Mouse (Mus musculus) CH12F3 (cell line): ENCODE measurements at regions not wholly inside any gene's neighbourhood (a gene's known extent, or its start where the extent isn't known, plus 50 kb on each side); places are given as distances from the start of the nearest gene placed in this dataset.

ENCODE experiments used
- in situ Hi-C: fragments of 300-500 bp; cut with MboI; formaldehyde crosslinking; loops from 2 replicates; pipeline ENCODE4 v1.14.3; 2020; ENCODE audit warnings: low sequenced_read_pairs

- in situ Hi-C loops, result no loop called here
Observed at GRCm38 (mm10) chr6:143287322-143287721, 120.3 kb downstream of the Etnk1 start.

GRCm38 (mm10) chr6:143288491-143289130 lies 121.6 kb downstream of the Etnk1 start:
- in situ Hi-C loops, result no loop called here

GRCm38 (mm10) chr6:143293648-143294047 lies 126.6 kb downstream of the Etnk1 start:
- in situ Hi-C loops, result no loop called here

GRCm38 (mm10) chr6:143298391-143298790 lies 131.4 kb downstream of the Etnk1 start:
- in situ Hi-C loops, result no loop called here

- in situ Hi-C loops, result no loop called here
Observed at GRCm38 (mm10) chr6:143301414-143301813, 134.4 kb downstream of the Etnk1 start.

GRCm38 (mm10) chr6:143307327-143307726 lies 140.3 kb downstream of the Etnk1 start:
- in situ Hi-C loops, result no loop called here

GRCm38 (mm10) chr6:143315859-143316258 lies 148.8 kb downstream of the Etnk1 start:
- in situ Hi-C loops, result no loop called here

GRCm38 (mm10) chr6:143320426-143320825 lies 153.4 kb downstream of the Etnk1 start:
- in situ Hi-C loops, result no loop called here

- in situ Hi-C loops, result no loop called here
Observed at GRCm38 (mm10) chr6:143324636-143325035, 157.6 kb downstream of the Etnk1 start.

GRCm38 (mm10) chr6:143326956-143327722 lies 160.1 kb downstream of the Etnk1 start:
- in situ Hi-C loops, result no loop called here

GRCm38 (mm10) chr6:143327788-143328187 lies 160.8 kb downstream of the Etnk1 start:
- in situ Hi-C loops, result no loop called here

- in situ Hi-C loops, result no loop called here
Observed at GRCm38 (mm10) chr6:143328202-143328601, 161.2 kb downstream of the Etnk1 start.

GRCm38 (mm10) chr6:143329096-143329495 lies 162.1 kb downstream of the Etnk1 start:
- in situ Hi-C loops, result no loop called here

GRCm38 (mm10) chr6:143333493-143333892 lies 166.5 kb downstream of the Etnk1 start:
- in situ Hi-C loops, result no loop called here

- in situ Hi-C loops, result no loop called here
Observed at GRCm38 (mm10) chr6:143336574-143336973, 169.6 kb downstream of the Etnk1 start.

- in situ Hi-C loops, result no loop called here
Observed at GRCm38 (mm10) chr6:143349000-143349399, 182.0 kb downstream of the Etnk1 start.

GRCm38 (mm10) chr6:143359320-143360032 lies 192.5 kb downstream of the Etnk1 start:
- in situ Hi-C loops, result no loop called here

GRCm38 (mm10) chr6:143361149-143361725 lies 194.2 kb downstream of the Etnk1 start:
- in situ Hi-C loops, result no loop called here

GRCm38 (mm10) chr6:143361963-143362362 lies 194.9 kb downstream of the Etnk1 start:
- in situ Hi-C loops, result no loop called here

- in situ Hi-C loops, result no loop called here
Observed at GRCm38 (mm10) chr6:143365840-143366239, 198.8 kb downstream of the Etnk1 start.

- in situ Hi-C loops, result no loop called here
Observed at GRCm38 (mm10) chr6:143367804-143368203, 200.8 kb downstream of the Etnk1 start.
